Mouse (Mus musculus): ENCODE data around the gene Brk1.

Brk1 gene

DNA sequence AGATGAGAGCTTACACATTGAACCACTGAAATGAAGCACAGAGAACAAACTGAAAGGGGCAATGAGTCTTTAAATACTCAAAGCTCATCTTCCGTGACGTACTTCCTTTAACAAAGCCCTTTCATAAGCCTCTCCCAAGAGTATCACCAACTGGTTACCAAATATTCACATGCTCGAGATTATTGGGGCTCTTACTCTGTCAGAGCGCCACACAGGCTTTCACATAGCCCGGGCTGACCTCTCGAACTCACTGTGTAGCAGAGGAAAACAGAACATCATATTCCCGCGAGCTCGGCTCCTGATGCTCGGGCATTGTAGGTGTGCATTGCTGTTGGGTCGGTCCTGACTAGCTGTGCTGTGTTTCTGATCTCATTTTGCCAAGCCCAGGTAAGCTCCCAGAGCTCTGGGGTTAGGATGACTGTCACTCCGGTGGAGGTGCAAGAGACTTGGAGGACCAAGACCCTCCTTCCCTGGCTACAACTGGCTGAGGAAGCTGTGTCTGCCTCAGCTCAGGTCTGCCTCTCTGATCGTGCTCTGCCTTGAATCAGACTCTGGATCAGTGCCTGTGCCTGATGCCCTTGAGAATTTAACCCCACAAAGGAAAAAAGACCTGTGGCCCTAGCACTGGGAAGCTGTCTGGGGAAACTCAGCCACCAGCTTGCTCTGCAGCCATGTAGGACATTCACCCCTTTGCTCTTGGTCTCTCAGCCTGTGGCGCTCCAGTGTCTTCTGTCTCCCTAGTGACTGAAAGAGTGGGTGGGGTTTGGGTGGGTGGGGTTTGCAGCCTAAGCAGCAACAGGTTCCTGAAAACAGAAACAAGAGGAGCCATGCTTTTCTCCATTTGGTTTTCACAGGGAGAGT is 56.1 kb downstream of the Brk1 start:
- peak; percentile 35 for DNase-seq (ENCODE audit: low spot score)

DNA sequence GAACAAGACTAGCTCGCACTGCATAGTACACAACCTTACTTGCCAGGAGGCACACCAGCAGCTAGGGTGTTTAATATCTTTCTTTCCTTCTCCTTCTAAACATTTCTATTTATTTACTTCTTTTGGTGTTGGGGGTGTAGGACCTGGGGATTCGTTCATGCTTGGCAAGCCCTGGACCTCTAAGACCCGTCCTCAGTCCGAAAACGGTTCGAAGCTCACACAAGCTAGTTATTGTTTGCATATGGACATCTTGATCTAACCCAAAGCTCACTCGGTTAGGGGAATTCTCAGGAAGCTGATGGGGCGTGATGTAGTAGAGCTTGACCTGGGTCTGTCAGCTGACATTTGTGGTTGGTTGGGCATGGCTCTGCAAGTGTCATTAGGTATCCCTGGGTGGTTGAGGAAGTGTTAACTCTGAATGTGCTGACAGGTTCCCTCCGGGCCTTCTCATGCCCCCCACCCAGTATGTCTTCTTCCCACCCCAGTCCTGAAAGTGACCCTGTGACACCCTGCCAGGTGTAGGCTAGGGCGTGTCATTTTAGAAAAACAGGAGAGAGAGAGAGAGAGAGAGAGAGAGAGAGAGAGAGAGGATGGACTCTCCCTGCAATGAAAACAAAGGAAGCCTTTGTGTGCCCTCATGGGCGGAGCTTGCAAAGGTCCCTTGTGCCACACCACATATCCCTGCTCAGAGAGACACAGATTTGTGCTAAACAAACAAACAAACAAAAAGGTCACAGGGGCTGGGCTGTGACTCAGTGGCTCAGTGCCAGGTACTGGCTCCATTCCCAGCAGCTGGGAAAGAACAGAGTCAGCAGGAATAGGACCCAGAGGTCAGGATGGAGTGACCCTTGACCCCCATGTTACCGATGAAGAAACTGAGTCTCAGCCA is 57.0 kb downstream of the Brk1 start:
- peak; percentile 65 for DNase-seq (ENCODE audit: low spot score)

DNA sequence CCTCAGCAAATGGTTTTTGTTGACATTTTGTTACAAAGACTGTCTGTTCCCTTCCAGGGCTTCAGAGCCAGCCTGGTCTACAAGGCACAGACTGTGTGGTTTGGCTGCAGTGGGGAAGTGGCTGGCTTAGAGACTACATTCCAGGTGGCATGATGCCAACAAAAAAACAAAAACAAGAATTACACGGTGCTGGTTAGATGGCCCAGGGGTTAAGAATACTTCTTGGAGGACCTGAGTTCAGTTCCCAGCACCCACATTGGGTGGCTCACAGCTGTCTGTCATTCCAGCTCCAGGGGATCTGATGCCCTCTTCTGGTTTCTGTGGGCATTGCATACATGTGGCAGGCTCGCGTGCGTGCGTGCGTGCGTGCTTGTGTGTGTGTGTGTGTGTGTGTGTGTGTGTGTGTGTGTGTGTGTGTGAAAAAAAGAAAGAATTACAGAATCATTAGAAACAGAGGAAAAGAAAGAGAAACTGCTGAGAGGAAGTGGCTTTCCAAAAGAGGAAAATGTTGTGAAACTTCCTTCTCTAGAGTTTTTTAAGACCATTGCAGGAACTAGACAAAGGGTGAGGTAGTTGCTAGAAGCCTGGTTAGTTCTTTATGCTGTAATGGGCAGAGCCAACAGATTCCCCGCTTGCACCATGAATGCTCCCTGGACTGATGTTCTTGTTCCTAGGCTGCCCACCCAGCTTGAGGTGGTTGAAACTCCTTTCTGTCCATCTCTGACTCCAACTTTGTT is 58.6 kb downstream of the Brk1 start:
- DNase-seq (ENCODE audit: low spot score): peak; percentile 22

DNA sequence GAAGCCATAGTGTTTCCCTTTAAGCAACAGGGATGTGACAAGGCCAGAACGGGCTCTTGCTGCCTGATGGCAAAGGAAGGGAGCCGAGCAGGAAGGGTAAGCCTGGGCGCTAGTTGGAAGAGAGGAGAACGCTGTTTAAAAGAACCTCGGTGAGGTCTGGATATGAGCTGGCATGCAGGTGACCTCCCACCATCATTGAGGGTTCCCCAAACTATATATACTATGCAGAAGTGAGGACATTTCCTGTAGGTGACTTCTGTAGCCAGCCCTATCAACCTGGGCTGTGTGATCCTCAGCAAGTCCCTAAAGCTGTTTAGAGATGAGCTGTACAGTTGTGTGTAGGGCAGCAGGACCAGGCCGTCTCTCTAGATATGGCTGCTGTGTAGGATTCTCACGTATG is 59.7 kb downstream of the Brk1 start:
- DNase-seq (ENCODE audit: low spot score): no peak
